Mouse (Mus musculus) C2C12 (cell line): ENCODE data around the gene Htt.

ENCODE experiments used
- CEBPB ChIP-seq: IDR thresholded peaks from one replicate; pipeline ENCODE4 v1.6.1; 2011; ENCODE audit warnings: low read depth, mild to moderate bottlenecking, control low read depth, moderate library complexity
- CTCF ChIP-seq: IDR thresholded peaks from one replicate; pipeline ENCODE4 v1.5.1; 2011; ENCODE audit not compliant: control insufficient read depth, insufficient read depth, insufficient read length
- MAX ChIP-seq: IDR thresholded peaks from one replicate; pipeline ENCODE4 v1.6.1; 2011; ENCODE audit warnings: mild to moderate bottlenecking, control low read depth

DNA sequence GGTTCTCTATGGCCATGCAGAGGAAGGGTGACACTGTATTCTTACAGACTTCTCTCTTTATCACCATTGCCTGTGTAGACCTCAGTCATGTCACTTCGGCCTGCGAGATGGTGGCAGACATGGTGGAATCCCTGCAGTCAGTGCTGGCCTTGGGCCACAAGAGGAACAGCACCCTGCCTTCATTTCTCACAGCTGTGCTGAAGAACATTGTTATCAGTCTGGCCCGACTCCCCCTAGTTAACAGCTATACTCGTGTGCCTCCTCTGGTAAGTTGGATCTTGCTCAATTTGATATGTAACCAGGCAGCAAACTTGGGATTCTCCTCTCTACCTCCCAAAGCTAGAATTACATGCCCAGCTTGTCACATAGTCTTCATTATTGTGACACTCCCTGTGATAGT lies 127.7 kb downstream of the Htt start:
- no peak for TF ChIP-seq CTCF
- TF ChIP-seq MAX, result no peak
- TF ChIP-seq CEBPB, result no peak
